Mouse (Mus musculus) fat pad, adult 2 months (tissue): ENCODE data around the gene Prss30.

Experiments
- DNase-seq: peaks from one replicate; pipeline ENCODE4 v3.0.0-alpha.2; 2011; ENCODE audit warnings: low read depth, low spot score; ENCODE audit errors: extremely low read depth

Prss30 gene

DNA sequence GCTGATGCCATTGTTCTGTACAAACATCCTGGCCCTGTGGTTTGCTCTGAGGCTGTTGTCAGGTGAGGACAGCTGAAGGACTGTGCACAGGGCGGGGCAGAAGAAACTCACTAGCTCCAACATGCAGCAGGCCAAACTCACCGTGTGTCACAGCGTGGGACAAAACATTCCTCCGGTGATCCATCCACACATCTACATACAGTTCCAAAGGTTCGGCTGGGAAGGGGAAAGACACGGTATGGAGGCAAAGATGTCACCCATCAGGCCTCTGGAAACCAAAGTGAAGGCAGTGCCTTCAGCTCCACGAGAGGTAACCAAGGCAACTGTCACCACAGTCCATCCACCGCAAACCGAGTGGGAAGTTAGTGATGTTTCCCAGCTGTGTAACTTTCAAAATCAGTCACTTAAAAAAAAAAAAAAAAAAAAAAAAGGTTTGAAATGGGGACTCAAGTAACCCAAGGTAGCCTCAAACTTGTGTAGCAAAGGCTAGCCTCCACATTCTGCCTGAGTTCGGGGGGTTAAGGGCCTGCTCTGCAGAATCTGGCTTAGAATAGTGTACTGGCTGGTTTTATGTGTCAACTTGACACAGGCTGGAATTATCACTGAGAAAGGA, at the start of gene Prss30:
TSS of gene Prss30 (minus strand) at position 270 of the 613 bp plus-strand sequence.
- no peak for DNase-seq

DNA sequence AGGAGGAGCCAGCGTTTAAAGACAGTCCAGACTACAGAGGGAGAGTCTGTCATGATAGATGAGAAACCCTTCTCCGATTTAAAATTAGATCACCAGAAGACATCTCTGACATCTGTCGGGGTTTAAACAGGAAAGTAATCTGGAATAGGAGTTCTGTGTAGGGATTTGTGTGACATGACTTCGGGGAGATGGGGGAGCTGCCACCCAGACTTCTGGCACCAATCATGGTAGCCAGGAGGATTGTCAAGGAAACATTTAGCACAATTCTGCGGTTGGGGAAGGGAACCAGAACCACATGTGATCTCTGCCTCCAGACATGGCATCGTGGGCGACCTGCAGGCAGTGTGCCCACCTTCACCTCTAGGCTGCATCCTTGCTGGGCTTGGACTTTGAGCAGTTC, 49.1 kb upstream of the Prss30 start:
- no peak for DNase-seq

- DNase-seq = no peak
Observed at GRCm38 (mm10) chr17:24021375-24022199, 41.2 kb upstream of the Prss30 start.

DNA sequence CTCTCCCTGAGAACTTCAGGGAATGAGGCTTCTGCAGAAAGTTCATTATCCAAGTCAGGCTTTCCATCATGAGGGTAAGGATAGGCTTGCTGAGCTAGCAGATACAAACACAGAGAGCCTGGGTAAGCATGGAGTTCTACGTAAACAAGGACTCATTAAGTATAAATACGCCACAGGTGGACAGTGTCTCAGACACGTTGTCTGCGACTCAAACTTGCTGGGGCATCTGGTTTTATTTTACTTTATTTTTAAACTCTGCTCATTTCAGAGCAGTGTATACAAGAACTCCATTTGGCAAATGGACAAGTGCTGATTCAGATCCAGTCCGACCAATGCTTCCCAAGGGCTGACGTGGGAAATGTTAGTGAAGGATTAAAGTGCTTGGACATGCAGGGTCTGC, 40.3 kb upstream of the Prss30 start:
- DNase-seq = no peak

GRCm38 (mm10) chr17:24015727-24016126, 35.4 kb upstream of the Prss30 start:
- no peak for DNase-seq

DNA sequence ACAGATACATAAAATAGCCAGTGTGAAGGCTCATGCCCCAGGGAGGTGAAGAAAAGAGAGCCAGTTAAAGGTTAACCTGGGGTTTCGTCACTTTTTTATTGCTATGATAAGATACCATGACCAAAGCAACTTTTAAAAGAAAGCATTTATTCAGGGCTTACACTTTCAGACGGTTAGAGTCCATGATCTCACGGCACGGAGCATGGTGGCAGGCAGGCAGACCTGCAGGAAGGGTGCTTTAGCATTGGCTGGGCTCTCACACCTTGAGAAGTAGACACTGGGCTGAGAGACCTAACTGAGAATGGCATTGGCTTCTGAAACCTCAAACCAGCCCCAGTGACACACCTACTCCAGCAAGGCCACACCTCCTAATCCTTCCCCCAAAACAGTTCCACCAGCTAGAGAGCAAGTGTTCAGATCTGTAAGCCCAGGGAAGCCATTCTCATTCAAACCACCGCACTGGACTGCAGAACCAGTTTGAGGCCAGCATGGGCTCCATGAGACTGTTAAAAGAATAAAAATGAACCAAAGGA, 34.1 kb upstream of the Prss30 start:
- no peak for DNase-seq

DNA sequence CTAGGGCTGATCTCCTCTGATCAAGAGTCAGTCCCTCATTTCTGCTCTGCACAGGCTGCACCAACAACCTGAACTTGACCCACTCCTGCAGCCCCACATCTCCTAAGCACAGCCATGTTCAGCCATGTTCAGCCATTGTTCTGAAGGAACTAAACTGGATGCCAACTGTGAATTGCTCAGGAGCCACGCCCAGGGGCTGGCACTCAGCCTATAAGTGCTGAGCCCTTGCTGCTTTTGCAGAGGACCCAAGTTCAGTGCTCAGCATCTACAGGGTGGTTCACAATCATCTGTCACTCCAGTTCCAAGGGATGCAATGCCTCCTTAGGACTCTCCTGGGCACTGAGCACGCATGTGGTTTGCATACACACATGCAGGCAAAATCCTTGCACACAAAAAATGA, 32.6 kb upstream of the Prss30 start:
- no peak for DNase-seq

- no peak for DNase-seq
Observed at GRCm38 (mm10) chr17:24009617-24010016, 29.3 kb upstream of the Prss30 start.

DNA sequence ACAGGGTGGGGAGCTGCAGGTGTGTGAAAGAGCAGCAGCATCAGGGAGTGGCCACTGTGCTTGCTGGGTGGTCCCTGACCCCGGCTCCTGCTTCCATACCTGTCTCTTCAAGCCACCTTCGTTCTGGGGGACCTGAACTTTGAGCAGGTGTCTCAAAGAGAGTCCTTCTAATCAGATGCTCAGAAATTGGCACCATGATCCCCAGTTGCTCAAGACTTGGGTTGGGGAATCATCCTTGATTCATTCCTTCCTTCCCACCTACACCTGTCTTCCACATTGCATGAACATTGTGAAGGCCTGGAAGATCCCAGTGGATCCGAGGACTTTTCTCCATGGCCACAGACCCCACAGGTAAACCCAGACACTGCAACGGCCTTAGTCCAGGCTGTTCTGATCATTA, 27.7 kb upstream of the Prss30 start:
- peak; percentile 57 for DNase-seq

DNA sequence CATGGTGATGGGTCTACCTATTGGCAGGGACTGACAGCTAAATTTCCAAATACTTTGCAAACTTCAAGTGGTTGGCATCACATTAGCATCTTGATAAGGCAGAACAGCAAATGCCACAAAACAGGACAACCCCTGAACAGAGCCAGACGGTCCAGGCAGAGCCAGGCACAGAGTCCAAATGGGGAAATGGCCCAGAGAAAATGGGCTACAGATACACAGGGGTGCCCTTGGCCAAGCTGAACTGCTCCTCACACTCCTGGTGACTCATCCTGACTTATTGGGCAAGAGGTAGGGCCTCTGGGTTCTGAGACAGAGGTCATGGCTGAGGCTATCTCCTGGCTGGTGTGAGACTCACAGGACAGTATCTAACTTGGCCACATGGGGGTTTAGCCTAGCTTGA, 27.0 kb upstream of the Prss30 start:
- peak; percentile 70 for DNase-seq

DNA sequence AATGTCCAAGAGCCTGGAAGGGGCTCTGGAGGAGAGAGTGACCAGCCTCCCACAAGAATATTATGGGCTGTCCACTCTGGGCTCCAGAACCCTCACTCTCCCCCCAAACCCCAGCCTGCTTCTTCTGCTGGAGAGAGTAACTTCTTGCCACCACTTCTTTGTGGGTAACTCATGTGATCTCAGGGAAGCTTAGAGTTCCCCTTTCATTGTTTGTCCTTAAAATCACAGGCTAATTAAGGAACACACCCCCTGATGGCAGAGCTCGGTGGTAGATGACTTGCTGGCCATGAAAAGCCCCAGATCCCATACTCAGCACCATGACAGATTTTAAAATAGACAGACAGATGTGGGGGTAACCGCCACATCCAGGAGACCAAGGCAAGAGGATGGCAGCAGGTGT, 26.6 kb upstream of the Prss30 start:
- DNase-seq = no peak

DNA sequence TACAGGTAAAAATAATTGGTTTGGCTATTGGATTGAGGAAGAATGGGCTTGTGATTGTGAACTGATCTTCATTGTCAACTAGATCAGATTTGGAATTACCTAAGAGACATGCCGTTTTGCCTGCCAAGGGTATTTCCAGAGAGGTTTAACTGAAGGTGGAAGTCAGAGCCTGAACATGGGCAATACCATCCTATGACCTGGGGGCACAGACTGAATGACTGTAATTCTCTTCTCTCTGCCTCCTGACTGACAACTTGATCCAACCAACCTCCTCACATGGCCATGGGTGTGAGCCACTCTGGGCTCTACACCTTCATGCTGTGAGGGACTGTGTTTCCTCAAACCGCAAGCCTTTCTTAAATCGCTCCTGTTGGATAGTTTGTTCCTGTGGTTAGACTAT, 24.7 kb upstream of the Prss30 start:
- peak; percentile 52 for DNase-seq

DNA sequence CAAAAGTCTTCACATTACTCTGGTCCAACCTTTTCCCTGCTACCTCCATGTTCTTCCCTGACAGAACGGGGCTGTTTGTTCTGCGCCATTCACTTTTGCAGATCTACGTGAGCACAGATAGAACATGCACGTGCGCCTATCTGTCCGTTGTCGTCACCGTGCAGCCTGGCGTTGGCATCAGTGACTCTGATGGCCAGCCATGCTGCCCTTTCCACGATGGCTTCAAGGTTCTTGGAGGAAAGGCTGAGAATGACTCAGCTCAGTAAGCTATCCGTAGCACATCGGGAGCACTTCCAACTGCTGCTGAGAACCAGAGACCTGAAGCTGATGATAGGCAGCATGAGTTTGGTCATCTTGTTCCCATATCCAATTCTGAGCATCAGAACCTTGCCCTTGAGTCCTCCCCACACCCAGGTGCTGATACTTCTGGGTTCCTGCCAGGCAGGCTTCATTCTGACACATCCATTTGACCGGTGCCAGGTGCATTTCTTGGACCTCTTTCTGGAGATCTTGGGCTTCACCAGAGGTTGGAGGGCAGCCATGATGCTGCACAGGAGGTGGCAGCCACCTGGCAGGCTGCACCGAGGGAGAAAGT, 23.8 kb upstream of the Prss30 start:
- no peak for DNase-seq

DNA sequence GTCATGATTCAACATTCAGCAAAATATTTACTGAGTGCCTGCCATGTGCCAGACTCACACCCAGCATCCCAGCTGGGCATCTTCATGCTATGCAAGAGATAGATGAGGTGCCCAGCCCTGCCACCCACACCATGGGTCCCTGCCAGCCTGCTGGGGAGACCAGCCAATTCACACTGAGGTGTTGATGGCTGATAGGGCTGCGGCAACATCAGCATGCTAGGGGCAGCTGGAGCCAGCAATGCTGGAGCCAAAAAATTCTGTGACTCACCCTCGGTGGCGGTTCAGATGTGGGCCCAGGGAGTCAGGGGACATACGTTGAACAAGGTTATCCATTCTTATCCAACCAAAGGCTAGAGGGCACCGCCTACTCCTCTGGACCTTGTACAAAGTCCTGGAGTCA, 20.0 kb upstream of the Prss30 start:
- peak; percentile 83 for DNase-seq

DNA sequence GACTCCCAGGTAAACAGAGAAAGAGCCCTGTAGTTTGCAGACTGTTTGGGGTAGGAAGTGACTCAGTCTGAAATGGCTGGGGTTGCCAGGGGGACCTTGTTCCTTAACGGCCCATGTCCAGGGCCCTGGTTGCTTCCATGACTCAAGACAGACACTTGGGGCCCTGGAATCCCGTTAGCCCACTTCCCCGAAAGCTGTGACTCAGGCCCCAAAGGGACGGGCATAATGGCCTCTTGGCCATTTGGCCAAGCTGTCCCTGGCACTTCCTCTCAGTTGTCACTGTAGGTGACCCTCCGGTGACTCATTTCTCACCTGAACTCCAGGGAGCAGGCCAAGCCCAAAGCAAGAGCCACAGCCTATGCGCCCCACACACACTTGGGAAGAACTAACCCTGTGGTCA, 18.0 kb upstream of the Prss30 start:
- DNase-seq = no peak

DNA sequence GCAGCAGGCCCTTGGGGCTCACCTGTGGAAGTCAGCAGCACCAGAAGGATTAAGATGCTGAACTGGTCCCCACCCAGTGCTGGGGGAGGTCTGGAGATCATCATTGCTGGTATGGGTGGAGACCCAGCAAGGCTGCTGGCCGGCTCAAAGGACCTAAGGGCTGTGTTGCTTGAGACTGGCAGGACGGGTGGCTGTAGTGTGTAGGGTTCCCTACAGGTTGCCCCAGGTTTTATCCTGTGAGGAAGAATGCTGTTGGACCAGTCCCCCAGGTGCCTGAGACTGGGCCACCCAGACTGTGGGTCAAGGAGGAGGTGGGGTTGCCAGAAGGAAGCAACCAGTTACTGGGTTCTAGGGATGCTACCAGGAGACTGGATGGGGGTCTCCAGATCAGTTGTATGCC, 17.5 kb upstream of the Prss30 start, which contains the start of gene Prss22:
TSS of gene Prss22 (minus strand) at position 200 of the 400 bp plus-strand sequence.
- DNase-seq = no peak

- no peak for DNase-seq
Observed at GRCm38 (mm10) chr17:23995421-23995820, 15.1 kb upstream of the Prss30 start.

DNA sequence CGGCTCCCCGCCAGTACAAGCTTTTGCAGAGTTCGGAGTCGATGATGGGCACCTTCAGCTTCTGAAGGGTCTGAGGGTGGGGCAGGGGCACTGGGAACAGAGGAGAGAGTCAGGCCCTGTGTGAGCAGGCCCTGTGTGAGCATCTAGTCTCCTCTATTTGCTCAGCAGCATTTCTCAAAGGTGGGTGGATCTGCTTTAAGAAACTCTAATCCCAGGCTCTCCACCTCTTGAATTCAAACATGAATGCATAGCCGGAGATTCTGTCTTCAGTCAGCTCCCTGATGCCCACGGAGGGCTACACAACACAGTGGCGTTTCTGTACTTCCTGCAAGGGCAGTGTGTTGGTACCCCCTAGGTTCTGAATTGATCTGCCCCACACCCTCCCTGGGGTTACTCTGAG, 14.3 kb upstream of the Prss30 start:
- no peak for DNase-seq

- DNase-seq = no peak
Observed at GRCm38 (mm10) chr17:23993559-23994428, 13.4 kb upstream of the Prss30 start.

GRCm38 (mm10) chr17:23992789-23993553, 12.6 kb upstream of the Prss30 start:
- no peak for DNase-seq
